Mouse (Mus musculus) forebrain, postnatal 0 days (tissue): ENCODE results near the gene 1700017B05Rik. TPM values are rescaled to one million over a fixed set of nuclear protein-coding genes. Genes with fewer than 3 reads are reported as not detected.

Source experiments
- ATAC-seq: fragments of 200-750 bp; cut with Nextera tagmentation; 2 replicates; pipeline ENCODE4 v1.8.0; 2017; ENCODE audit warnings: mild to moderate bottlenecking, moderate library complexity
- DNase-seq: peaks from one replicate; pipeline ENCODE4 v3.0.0-alpha.2; 2015
- H3K27ac ChIP-seq: fragments of 300-500 bp; sonication (generic); 2 replicates; pipeline ENCODE4 v1.5.1; 2014; ENCODE audit warnings: low read depth, mild to moderate bottlenecking, antibody characterized with exemption, low read length, moderate library complexity, mixed read lengths
- H3K27me3 ChIP-seq: fragments of 300-500 bp; sonication (generic); 2 replicates; pipeline ENCODE4 v1.6.1; 2014; ENCODE audit warnings: mild to moderate bottlenecking, low read length, mixed read lengths; ENCODE audit not compliant: insufficient read depth
- H3K36me3 ChIP-seq: fragments of 300-500 bp; sonication (generic); 2 replicates; pipeline ENCODE4 v1.6.1; 2014; ENCODE audit warnings: mild to moderate bottlenecking, moderate library complexity; ENCODE audit not compliant: insufficient read depth
- H3K4me1 ChIP-seq: fragments of 300-500 bp; sonication (generic); 2 replicates; pipeline ENCODE4 v1.6.1; 2014; ENCODE audit warnings: antibody characterized with exemption; ENCODE audit not compliant: insufficient read depth
- H3K4me2 ChIP-seq: fragments of 300-500 bp; sonication (generic); 2 replicates; pipeline ENCODE4 v1.6.1; 2014; ENCODE audit warnings: low read depth, mild to moderate bottlenecking, moderate library complexity
- H3K4me3 ChIP-seq: fragments of 300-500 bp; sonication (generic); 2 replicates; pipeline ENCODE4 v1.5.1; 2014; ENCODE audit warnings: low read depth, low read length, mixed read lengths
- H3K9ac ChIP-seq: fragments of 300-500 bp; sonication (generic); 2 replicates; pipeline ENCODE4 v1.6.1; 2014; ENCODE audit warnings: mild to moderate bottlenecking
- H3K9me3 ChIP-seq: fragments of 300-500 bp; sonication (generic); 2 replicates; pipeline ENCODE4 v1.6.1; 2016; ENCODE audit warnings: low read length
- CTCF ChIP-seq: sonication (generic); IDR thresholded peaks from 2 replicates; pipeline ENCODE4 v1.5.1; 2016; ENCODE audit warnings: antibody characterized with exemption, control low read depth, low read depth
- WGBS: fragments of 180-500 bp; shearing (Covaris S2); extraction: QIAGEN DNeasy Blood & Tissue Kit; methylation state at CpG from one replicate; pipeline ENCODE4 v1.1.7; 2014; 5-methylcytosine and 5-hydroxymethylcytosine counted together
- polyA plus RNA-seq: library from polyadenylated mRNA; unstranded; fragments of >200 nt; fragmentation: Nextera tagmentation; extraction: Ambion mirVana; gene quantifications from 2 replicates; pipeline ENCODE4 v1.2.1, GENCODE M21; 2015
- total RNA-seq: library from RNA; depleted of rRNA; stranded (reverse); fragments of >200 nt; gene quantifications from 2 replicates; pipeline ENCODE4 v1.2.3, GENCODE M21; 2014

1700017B05Rik gene
- total and polyA plus RNA-seq, 2 experiments from 2014 or later, result 6.7 to 8.5 TPM

DNA sequence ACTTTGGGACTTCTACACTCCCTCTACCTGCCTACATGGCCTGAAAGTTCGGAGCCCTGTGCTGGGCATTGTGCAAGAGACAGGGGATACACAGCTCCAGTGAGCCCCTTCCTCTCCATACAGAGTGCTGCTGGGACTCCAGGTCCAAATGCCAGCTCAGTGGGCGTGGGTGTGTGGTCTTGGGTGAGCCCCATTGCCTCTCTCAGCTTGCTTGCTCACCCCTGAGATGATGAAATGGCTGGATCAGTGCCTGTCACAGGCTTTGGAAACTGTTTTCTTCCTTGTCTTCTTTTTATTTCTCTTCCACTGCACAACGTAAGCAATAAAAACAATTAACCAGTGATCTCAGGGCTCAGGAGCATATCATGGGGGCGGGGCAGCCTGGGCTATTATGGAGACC is 20.9 kb upstream of the 1700017B05Rik start:
- Histone ChIP-seq H3K27ac (no peak overlapping the region), H3K4me3 (no peak overlapping the region), H3K36me3 (no peaks in the 10 kb centered on the region), H3K4me2 (no peak overlapping the region), H3K27me3 (no peaks in the 10 kb centered on the region), H3K4me1 (peaks cover 4% of the 10 kb centered on the region; the same call in 1 of the 2 replicates), H3K9me3 (no peaks in the 10 kb centered on the region), H3K9ac (no peak overlapping the region)
- no peak for ATAC-seq
- no peak for TF ChIP-seq CTCF
- 60% methylated on average over 4 of the region's 4 CpGs for WGBS
- no peak for DNase-seq

DNA sequence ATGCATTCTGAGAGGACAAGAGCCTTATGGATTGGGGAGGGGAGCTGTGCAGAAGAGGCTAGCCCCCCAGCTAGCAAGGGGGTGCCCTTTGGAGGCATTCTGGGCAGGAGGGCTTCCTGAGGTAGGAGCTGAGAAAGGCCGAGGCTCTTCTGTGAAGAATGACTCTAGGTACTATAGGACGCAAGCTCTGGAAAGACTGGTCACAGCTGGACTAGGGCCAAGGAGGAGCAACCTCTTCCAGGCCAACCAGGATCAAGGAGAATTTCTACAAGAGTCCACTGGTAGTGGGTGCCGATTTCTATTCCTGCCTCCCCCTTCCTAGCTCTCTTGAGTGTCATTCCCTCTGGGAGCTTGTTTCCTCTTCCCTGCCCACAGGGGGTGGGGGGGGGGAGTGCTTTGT is 20.3 kb upstream of the 1700017B05Rik start:
- peaks cover 4% of the 10 kb centered on the region; the same call in 1 of the 2 replicates for H3K4me1 ChIP-seq
- WGBS, result 78% methylated on average over 3 of the region's 3 CpGs

DNA sequence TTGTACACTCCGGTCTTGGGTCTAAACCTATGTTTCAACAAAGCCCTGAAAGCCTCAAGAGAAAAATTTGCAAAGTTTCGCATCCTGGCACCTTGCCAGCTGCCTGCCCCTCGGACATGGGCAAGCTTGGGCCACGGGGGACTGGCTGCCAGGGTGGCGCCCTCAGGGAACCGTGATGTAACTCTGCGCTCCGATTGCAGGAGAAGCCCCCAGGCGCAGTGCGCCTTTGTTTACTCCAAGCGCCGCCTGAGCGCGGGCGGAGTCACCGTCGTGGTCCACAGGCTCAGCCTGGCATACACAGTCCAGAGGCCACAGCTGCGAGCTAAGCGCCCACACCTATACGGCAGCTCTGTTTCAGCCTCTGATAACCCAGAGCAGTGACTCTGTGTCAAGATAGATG is 19.1 kb upstream of the 1700017B05Rik start:
- 11% methylated on average over 20 of the region's 20 CpGs for WGBS
- ATAC-seq, result peak; percentile 51
- Histone ChIP-seq H3K27ac (no peak overlapping the region), H3K9me3 (no peaks in the 10 kb centered on the region), H3K27me3 (no peaks in the 10 kb centered on the region), H3K9ac (peak overlapping the region; percentile 37; the same call in 1 of the 2 replicates), H3K36me3 (no peaks in the 10 kb centered on the region), H3K4me3 (peak overlapping the region; percentile 12; the same call in 1 of the 2 replicates), H3K4me1 (peaks cover 4% of the 10 kb centered on the region; the same call in 1 of the 2 replicates), H3K4me2 (peak overlapping the region; percentile 44)
- no peak for TF ChIP-seq CTCF
- peak; percentile 33 for DNase-seq

More for the DNA sequence above, 20.3 kb upstream of the 1700017B05Rik start:
- DNase-seq (no peak), ATAC-seq (no peak)
- H3K4me3 ChIP-seq, result no peak overlapping the region
- H3K27me3 ChIP-seq, result no peaks in the 10 kb centered on the region
- no peak for TF ChIP-seq CTCF
- no peak overlapping the region for H3K9ac ChIP-seq
- H3K4me2 ChIP-seq, result no peak overlapping the region
- H3K9me3 ChIP-seq, result no peaks in the 10 kb centered on the region
- no peak overlapping the region for H3K27ac ChIP-seq
- H3K36me3 ChIP-seq, result no peaks in the 10 kb centered on the region

DNA sequence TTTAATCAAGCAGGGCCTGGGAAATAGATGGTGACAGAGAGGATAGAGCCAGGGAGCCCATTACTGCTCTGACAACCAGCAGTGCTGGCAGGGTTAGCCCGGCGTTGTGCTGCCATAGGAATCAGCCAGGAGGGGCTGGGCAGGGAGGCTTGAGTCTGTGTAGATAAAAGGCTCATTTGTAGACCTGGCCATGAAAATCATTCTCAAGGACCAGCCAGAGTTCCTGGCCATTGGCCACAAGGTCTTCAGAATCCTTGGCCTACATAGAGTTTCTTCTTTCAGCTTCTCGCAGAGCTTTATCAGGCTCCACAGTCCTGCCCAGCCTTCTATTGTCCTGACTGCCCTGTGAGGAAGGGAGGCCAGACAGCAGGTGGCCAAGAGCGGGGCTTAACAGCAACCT is 17.0 kb upstream of the 1700017B05Rik start:
- H3K4me3 ChIP-seq, result no peak overlapping the region
- ATAC-seq (no peak), DNase-seq (no peak)
- no peaks in the 10 kb centered on the region for H3K27me3 ChIP-seq
- WGBS, result 56% methylated on average over 4 of the region's 4 CpGs
- no peak overlapping the region for H3K4me2 ChIP-seq
- no peaks in the 10 kb centered on the region for H3K9me3 ChIP-seq
- no peak overlapping the region for H3K9ac ChIP-seq
- no peak overlapping the region for H3K27ac ChIP-seq
- H3K36me3 ChIP-seq, result no peaks in the 10 kb centered on the region
- no peak for TF ChIP-seq CTCF
- peaks cover 4% of the 10 kb centered on the region; the same call in 1 of the 2 replicates for H3K4me1 ChIP-seq

DNA sequence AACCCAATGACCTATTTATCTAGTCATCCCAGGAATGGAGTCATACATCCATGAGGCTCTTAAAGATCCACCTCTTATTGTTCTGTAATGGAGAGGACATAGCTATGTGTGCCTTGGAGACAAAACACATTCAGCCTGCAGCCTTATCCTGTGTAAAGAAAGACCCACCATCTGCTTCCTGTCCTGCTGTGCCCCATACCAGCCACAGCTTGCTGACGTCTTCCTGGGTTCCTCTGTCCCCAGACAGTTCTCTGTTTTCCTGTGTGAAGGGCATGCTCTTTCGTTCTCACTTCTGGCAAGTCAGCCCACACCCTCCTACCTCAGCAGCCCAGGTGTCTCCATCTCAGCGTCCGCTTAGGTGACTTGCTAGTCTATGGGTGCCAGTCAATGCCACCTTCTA is 15.9 kb upstream of the 1700017B05Rik start:
- no peaks in the 10 kb centered on the region for H3K9me3 ChIP-seq
- H3K4me3 ChIP-seq, result no peak overlapping the region
- H3K9ac ChIP-seq, result no peak overlapping the region
- peaks cover 4% of the 10 kb centered on the region; the same call in 1 of the 2 replicates for H3K4me1 ChIP-seq
- H3K36me3 ChIP-seq, result no peaks in the 10 kb centered on the region
- H3K27ac ChIP-seq, result no peak overlapping the region
- 65% methylated on average over 4 of the region's 4 CpGs for WGBS
- ATAC-seq (no peak), DNase-seq (no peak)
- TF ChIP-seq CTCF, result no peak
- no peaks in the 10 kb centered on the region for H3K27me3 ChIP-seq
- H3K4me2 ChIP-seq, result no peak overlapping the region

DNA sequence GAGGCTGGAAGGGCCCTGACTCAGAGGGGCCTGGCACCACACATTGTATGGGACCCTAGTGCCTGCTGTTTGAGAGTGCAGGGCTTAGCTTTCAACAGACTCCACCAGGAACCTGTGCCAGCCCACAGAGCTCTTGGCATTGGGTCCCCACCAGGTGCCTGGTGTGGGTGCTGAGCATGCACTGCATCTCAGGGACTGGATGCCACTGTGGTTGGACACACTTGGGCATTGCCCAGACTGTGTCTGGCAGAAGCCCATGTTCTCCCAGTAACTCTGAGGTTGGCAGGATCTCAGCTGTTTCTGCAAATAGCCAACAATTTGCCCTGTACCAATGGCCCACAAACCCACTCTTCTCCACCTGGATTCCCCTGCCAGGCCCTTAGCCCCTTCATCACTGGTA is 13.9 kb upstream of the 1700017B05Rik start:
- no peak overlapping the region for H3K4me2 ChIP-seq
- no peak overlapping the region for H3K4me3 ChIP-seq
- DNase-seq, result peak; percentile 15
- no peaks in the 10 kb centered on the region for H3K36me3 ChIP-seq
- no peak for ATAC-seq
- H3K9me3 ChIP-seq, result no peaks in the 10 kb centered on the region
- H3K9ac ChIP-seq, result no peak overlapping the region
- no peaks in the 10 kb centered on the region; the same call in 1 of the 2 replicates for H3K4me1 ChIP-seq
- no peak overlapping the region for H3K27ac ChIP-seq
- H3K27me3 ChIP-seq, result no peaks in the 10 kb centered on the region
- no peak for TF ChIP-seq CTCF

DNA sequence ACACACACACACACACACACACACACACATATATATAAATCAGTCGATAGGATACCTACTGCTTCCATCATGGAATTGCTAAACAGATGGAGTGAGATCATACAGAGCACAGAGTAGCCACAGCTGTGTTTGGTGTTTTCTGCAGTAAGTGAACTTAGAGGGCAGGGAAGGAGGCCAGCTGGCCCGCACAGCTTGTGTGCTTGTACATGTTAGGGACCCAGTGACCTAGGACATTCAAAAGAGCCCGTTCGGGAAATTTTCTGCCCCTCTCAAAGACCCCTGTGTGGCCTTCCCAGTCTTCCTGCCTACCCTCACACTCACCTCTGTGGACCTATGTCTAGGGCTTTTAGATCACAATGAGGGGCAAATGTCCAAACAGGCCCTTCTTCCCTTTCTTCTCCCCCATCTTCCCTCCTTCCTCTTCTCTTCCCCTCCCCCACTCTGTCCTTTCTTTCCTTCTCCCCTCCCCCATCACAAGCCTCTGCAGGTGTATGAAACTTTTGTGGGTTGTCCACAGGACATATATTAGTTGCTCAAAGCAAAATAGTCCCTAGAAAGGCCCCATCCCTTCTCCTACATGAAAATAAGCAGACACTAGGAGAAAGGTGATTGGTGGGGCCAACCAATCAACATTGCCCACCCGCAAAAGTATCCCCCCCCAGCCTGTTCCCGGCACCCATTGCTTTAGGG is 11.5 kb upstream of the 1700017B05Rik start:
- Histone ChIP-seq H3K27me3 (no peaks in the 10 kb centered on the region), H3K9ac (no peak overlapping the region), H3K4me1 (no peaks in the 10 kb centered on the region), H3K9me3 (no peaks in the 10 kb centered on the region), H3K4me2 (no peak overlapping the region), H3K36me3 (no peaks in the 10 kb centered on the region), H3K4me3 (no peak overlapping the region), H3K27ac (no peak overlapping the region)
- ATAC-seq (no peak), DNase-seq (no peak)
- WGBS, result 40% methylated on average over 6 of the region's 6 CpGs
- no peak for TF ChIP-seq CTCF
